Mouse (Mus musculus) lung, postnatal 0 days (tissue): ENCODE data around the gene Fstl4. TPM values are rescaled to one million over a fixed set of nuclear protein-coding genes. Genes with fewer than 3 reads are reported as not detected.

Experiments
- ATAC-seq: fragments of 200-750 bp; cut with Nextera tagmentation; 2 replicates; pipeline ENCODE4 v1.8.0; 2017; ENCODE audit warnings: moderate library complexity
- DNase-seq: peaks from one replicate; pipeline ENCODE4 v3.0.0-alpha.2; 2016; ENCODE audit warnings: low spot score
- H3K27ac ChIP-seq: fragments of 300-500 bp; sonication (generic); 2 replicates; pipeline ENCODE4 v1.5.1; 2014; ENCODE audit warnings: antibody characterized with exemption, mild to moderate bottlenecking, low read length, mixed read lengths
- H3K27me3 ChIP-seq: fragments of 300-500 bp; sonication (generic); replicated peaks from 2 replicates; pipeline ENCODE4 v1.6.1; 2014; ENCODE audit warnings: low read length, mixed read lengths; ENCODE audit not compliant: insufficient read depth
- H3K36me3 ChIP-seq: fragments of 300-500 bp; sonication (generic); 2 replicates; pipeline ENCODE4 v1.6.1; 2014; ENCODE audit warnings: low read length, mixed read lengths; ENCODE audit not compliant: insufficient read depth
- H3K4me1 ChIP-seq: fragments of 300-500 bp; sonication (generic); 2 replicates; pipeline ENCODE4 v1.6.1; 2014; ENCODE audit warnings: antibody characterized with exemption, low read depth, low read length, mixed read lengths; ENCODE audit not compliant: insufficient read depth
- H3K4me2 ChIP-seq: fragments of 300-500 bp; sonication (generic); replicated peaks from 2 replicates; pipeline ENCODE4 v1.6.1; 2014; ENCODE audit warnings: low read depth, mild to moderate bottlenecking, low read length, moderate library complexity, mixed read lengths
- H3K4me3 ChIP-seq: fragments of 300-500 bp; sonication (generic); 2 replicates; pipeline ENCODE4 v1.5.1; 2014; ENCODE audit warnings: low read depth, low read length
- H3K9ac ChIP-seq: fragments of 300-500 bp; sonication (generic); replicated peaks from 2 replicates; pipeline ENCODE4 v1.6.1; 2014; ENCODE audit warnings: low read depth, mild to moderate bottlenecking
- H3K9me3 ChIP-seq: fragments of 300-500 bp; sonication (generic); 2 replicates; pipeline ENCODE4 v1.6.1; 2016; ENCODE audit warnings: low read length, mixed read lengths
- CTCF ChIP-seq: IDR thresholded peaks from 2 replicates; pipeline ENCODE4 v1.5.1; 2016; ENCODE audit warnings: antibody characterized with exemption, mild to moderate bottlenecking
- EP300 ChIP-seq: IDR thresholded peaks from 2 replicates; pipeline ENCODE4 v1.6.1; 2016; ENCODE audit warnings: antibody characterized with exemption, mild to moderate bottlenecking, control low read depth
- WGBS: fragments of 180-500 bp; shearing (Covaris S2); extraction: QIAGEN DNeasy Blood & Tissue Kit; methylation state at CpG from one replicate; pipeline ENCODE4 v1.1.7; 2014; 5-methylcytosine and 5-hydroxymethylcytosine counted together
- polyA plus RNA-seq: library from polyadenylated mRNA; unstranded; fragments of >200 nt; fragmentation: Nextera tagmentation; extraction: Ambion mirVana; gene quantifications from 2 replicates; pipeline ENCODE4 v1.2.1, GENCODE M21; 2015

Gene Fstl4
- polyA plus RNA-seq, 1 experiment from 2014 or later, result 2.9 TPM

GRCm38 (mm10) chr11:53011996-53012505 lies 247.6 kb downstream of the Fstl4 start:
- 39% methylated on average over 6 of the region's 6 CpGs for WGBS
- Histone ChIP-seq H3K27me3 (no peaks in the 10 kb centered on the region), H3K36me3 (no peaks in the 10 kb centered on the region), H3K4me3 (no peak overlapping the region), H3K9me3 (no peaks in the 10 kb centered on the region), H3K4me1 (no peaks in the 10 kb centered on the region), H3K27ac (no peak overlapping the region), H3K9ac (no peak overlapping the region), H3K4me2 (no peak overlapping the region)
- ATAC-seq, result peak; percentile 59
- DNase-seq, result peak; percentile 52
- no peak for TF ChIP-seq EP300
- TF ChIP-seq CTCF, result peak; percentile 49

GRCm38 (mm10) chr11:53013906-53014305 lies 249.5 kb downstream of the Fstl4 start:
- Histone ChIP-seq H3K27me3 (no peaks in the 10 kb centered on the region), H3K36me3 (no peaks in the 10 kb centered on the region), H3K4me1 (no peaks in the 10 kb centered on the region), H3K9me3 (no peaks in the 10 kb centered on the region), H3K4me3 (no peak overlapping the region), H3K27ac (no peak overlapping the region), H3K4me2 (no peak overlapping the region), H3K9ac (no peak overlapping the region)
- DNase-seq, result no peak
- ATAC-seq, result no peak
- TF ChIP-seq EP300, result no peak
- TF ChIP-seq CTCF, result no peak
- WGBS, result 73% methylated on average over 5 of the region's 5 CpGs

GRCm38 (mm10) chr11:53016358-53017021 lies 252.1 kb downstream of the Fstl4 start:
- H3K9me3 ChIP-seq, result no peaks in the 10 kb centered on the region
- H3K4me3 ChIP-seq, result no peak overlapping the region
- ATAC-seq (peak; percentile 75), DNase-seq (peak; percentile 67)
- no peak overlapping the region for H3K27ac ChIP-seq
- no peak overlapping the region for H3K9ac ChIP-seq
- TF ChIP-seq CTCF (no peak), EP300 (0 out of 2 replicates have a peak, but pooled peaks have one; percentile 14)
- WGBS, result 39% methylated on average over 7 of the region's 7 CpGs
- H3K4me2 ChIP-seq, result no peak overlapping the region
- H3K27me3 ChIP-seq, result no peaks in the 10 kb centered on the region
- no peaks in the 10 kb centered on the region for H3K36me3 ChIP-seq
- no peaks in the 10 kb centered on the region for H3K4me1 ChIP-seq

- H3K4me2 ChIP-seq, result no peak overlapping the region
- H3K36me3 ChIP-seq, result no peaks in the 10 kb centered on the region
- no peak for DNase-seq
- H3K27ac ChIP-seq, result no peak overlapping the region
- no peaks in the 10 kb centered on the region for H3K4me1 ChIP-seq
- no peak overlapping the region for H3K4me3 ChIP-seq
- 74% methylated on average over 3 of the region's 3 CpGs for whole genome bisulfite sequencing
- no peaks in the 10 kb centered on the region for H3K9me3 ChIP-seq
- TF ChIP-seq EP300 (no peak), CTCF (no peak; the same call in 1 of the 2 replicates)
- H3K27me3 ChIP-seq, result no peaks in the 10 kb centered on the region
- no peak overlapping the region for H3K9ac ChIP-seq
- no peak for ATAC-seq
Observed at GRCm38 (mm10) chr11:53019509-53019908, 255.1 kb downstream of the Fstl4 start.

GRCm38 (mm10) chr11:53024403-53024802 lies 260.0 kb downstream of the Fstl4 start:
- Histone ChIP-seq H3K27ac (no peak overlapping the region), H3K4me1 (no peaks in the 10 kb centered on the region), H3K4me3 (no peak overlapping the region), H3K27me3 (no peaks in the 10 kb centered on the region), H3K4me2 (no peak overlapping the region), H3K36me3 (no peaks in the 10 kb centered on the region), H3K9ac (no peak overlapping the region), H3K9me3 (no peaks in the 10 kb centered on the region)
- ATAC-seq (no peak), DNase-seq (no peak)
- TF ChIP-seq EP300 (no peak), CTCF (no peak)
- 46% methylated on average over 6 of the region's 6 CpGs for WGBS

GRCm38 (mm10) chr11:53025686-53026085 lies 261.3 kb downstream of the Fstl4 start:
- WGBS, result 96% methylated on average over 6 of the region's 6 CpGs
- DNase-seq (no peak), ATAC-seq (no peak)
- no peaks in the 10 kb centered on the region for H3K27me3 ChIP-seq
- no peaks in the 10 kb centered on the region for H3K36me3 ChIP-seq
- no peaks in the 10 kb centered on the region for H3K9me3 ChIP-seq
- H3K4me3 ChIP-seq, result no peak overlapping the region
- H3K27ac ChIP-seq, result no peak overlapping the region
- no peak overlapping the region for H3K4me2 ChIP-seq
- no peak for TF ChIP-seq EP300
- no peak for TF ChIP-seq CTCF
- no peak overlapping the region for H3K9ac ChIP-seq
- H3K4me1 ChIP-seq, result no peaks in the 10 kb centered on the region
